Mouse (Mus musculus) embryonic fibroblast, embryonic 13.5 days (primary cell): Measurements from ENCODE around the gene Cenpx. TPM values are rescaled to one million over a fixed set of nuclear protein-coding genes. Genes with fewer than 3 reads are reported as not detected.
"Not testable (repeated sequence)": the region's sequence is repeated elsewhere in the genome, so short reads cannot be mapped to it uniquely, and the experiment has no call there.

Experiments
- H3K27ac ChIP-seq: 2 replicates; pipeline ENCODE4 v1.5.1; 2012; ENCODE audit warnings: low read length, control low read depth, inconsistent platforms; ENCODE audit not compliant: insufficient read depth
- H3K4me1 ChIP-seq: 2 replicates; pipeline ENCODE4 v1.6.1; 2011; ENCODE audit warnings: low read length; ENCODE audit not compliant: control insufficient read depth, insufficient read depth
- H3K4me3 ChIP-seq: 2 replicates; pipeline ENCODE4 v1.5.1; 2011; ENCODE audit warnings: mild to moderate bottlenecking, control low read depth, low read length; ENCODE audit not compliant: insufficient read depth
- CTCF ChIP-seq: IDR thresholded peaks from 2 replicates; pipeline ENCODE4 v1.5.1; 2011; ENCODE audit warnings: mild to moderate bottlenecking, control low read depth, low read length, moderate library complexity, borderline replicate concordance; ENCODE audit not compliant: insufficient read depth
- POLR2A ChIP-seq: IDR thresholded peaks from 2 replicates; pipeline ENCODE4 v1.6.1; 2011; ENCODE audit warnings: low read depth, mild to moderate bottlenecking, control low read depth, low read length, moderate library complexity
- polyA plus RNA-seq: library from polyadenylated mRNA; stranded (reverse); fragments of >200 nt; gene quantifications from 2 replicates; pipeline ENCODE4 v1.2.4, GENCODE M21; 2011; ENCODE audit warnings: low read depth; ENCODE audit not compliant: missing spikeins, insufficient read length

Gene Cenpx
- polyA plus RNA-seq, 1 experiment: 44.1 TPM

DNA sequence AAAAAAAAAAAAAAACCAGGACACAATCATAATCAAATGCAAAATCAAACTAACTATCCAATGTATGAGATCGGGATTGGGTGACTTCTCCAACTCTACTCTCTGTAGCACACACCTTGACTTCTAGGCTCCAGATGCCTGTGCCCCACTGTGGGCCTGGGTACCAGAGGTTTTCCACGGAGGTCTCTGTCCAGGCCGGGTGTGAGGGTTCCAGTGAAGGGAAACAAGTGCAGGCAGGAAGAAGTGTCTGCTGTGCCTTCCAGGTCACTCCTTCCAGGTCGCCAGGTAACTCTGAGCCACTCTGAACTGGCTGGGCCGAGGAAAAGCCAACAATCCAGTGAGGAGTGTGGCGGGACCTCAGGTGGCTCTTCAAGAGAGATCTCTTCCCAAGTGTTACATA, 22.9 kb upstream of the Cenpx start:
- TF ChIP-seq POLR2A (no peak), CTCF (no peak)
- H3K4me3 ChIP-seq: no peak overlapping the region
- H3K27ac ChIP-seq: no peak overlapping the region
- H3K4me1 ChIP-seq: peaks cover 5% of the 10 kb centered on the region

DNA sequence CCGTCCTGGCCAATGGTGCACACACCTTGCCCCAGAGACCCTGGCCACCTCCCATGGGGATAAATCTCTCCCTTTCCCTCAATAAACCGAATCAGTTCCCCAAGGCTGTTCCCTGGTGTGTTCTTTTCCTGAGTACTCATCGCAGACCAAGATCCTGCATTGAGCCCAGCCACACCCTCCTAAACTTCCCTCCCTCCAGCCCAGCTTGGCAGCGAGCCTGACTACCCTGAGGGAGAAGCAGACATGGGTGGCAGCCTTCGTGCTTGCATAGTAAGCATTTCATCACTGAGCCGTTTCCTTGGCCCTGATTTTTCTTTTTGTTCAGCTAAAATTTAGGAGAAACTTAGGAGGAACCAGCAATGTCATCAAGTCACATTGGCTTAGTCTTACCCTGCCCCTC, 20.0 kb upstream of the Cenpx start:
- H3K4me1 ChIP-seq: peaks cover 6% of the 10 kb centered on the region
- TF ChIP-seq CTCF (no peak), POLR2A (no peak)
- H3K4me3 ChIP-seq: no peak overlapping the region
- no peak overlapping the region for H3K27ac ChIP-seq

DNA sequence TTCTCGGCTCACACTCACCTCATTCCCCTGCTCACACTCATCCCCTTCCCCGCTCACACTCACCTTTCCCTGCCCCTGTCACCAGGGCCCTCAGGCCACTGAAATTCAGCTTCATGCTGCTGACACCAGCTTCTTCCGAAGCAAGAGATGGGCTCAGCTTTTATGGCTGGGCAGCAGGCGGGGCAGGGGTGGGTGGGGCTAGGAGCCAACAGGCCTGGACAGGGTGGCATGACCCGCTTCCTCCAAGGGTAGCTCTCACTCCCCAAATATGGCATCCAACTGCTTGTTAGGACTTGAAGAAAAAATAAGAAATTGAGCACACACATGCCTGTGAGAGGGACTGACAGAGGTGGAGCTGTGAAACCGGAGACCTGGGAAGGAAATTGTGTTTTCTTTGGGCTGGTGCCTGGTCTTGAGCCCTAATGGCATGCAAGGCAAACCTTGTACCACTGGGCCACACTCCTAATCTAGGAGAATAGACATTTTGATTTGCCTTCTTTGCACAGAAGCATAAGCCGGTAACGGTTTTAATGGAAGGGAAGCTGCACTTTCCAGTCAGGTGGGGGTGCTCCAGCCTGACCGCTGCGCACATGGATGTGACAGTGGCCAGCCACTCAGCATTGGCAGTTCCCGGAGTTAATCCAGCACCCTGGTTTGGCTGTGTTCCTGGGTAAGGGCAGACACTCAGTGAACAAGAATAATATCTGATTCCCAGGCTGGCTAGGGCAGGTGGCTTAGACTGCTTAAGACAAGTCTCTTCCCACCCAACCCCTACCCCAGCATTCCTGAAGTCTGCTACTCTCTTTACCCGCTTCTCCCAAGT, 18.5 kb upstream of the Cenpx start, which contains the start of gene Cbr2:
TSS of gene Cbr2 (minus strand) at position 257 of the 823 bp plus-strand sequence.
- no peak for TF ChIP-seq CTCF
- TF ChIP-seq POLR2A: peak; percentile 62; the same call in 1 of the 2 replicates
- H3K4me3 ChIP-seq: no peak within 1 kb of the TSS
- H3K4me1 ChIP-seq: peaks cover 6% of the 10 kb centered on the region
- H3K27ac ChIP-seq: peak within 1 kb of the TSS; percentile 18; the same call in 1 of the 2 replicates

DNA sequence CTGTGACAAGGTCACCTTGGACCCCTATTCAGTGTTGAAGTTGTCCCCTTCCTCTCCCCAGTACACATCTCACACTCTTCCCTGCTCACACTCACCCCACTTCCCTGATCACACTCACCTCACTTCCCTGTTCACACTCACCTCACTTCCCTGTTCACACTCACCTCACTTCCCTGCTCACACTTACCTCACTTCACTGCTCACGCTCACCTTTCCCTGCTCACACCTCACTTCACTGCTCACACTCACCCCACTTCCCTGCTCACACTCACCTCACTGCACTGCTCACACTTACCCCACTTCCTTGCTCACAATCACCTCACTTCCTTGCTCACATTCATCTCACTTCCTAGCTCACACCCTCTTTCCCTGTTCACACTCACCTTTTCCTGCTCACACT, 17.9 kb upstream of the Cenpx start:
- H3K4me3 ChIP-seq: no peak overlapping the region
- no peak for TF ChIP-seq CTCF
- no peak; the same call in 1 of the 2 replicates for TF ChIP-seq POLR2A
- peaks cover 6% of the 10 kb centered on the region for H3K4me1 ChIP-seq
- peak overlapping the region; percentile 18; the same call in 1 of the 2 replicates for H3K27ac ChIP-seq

DNA sequence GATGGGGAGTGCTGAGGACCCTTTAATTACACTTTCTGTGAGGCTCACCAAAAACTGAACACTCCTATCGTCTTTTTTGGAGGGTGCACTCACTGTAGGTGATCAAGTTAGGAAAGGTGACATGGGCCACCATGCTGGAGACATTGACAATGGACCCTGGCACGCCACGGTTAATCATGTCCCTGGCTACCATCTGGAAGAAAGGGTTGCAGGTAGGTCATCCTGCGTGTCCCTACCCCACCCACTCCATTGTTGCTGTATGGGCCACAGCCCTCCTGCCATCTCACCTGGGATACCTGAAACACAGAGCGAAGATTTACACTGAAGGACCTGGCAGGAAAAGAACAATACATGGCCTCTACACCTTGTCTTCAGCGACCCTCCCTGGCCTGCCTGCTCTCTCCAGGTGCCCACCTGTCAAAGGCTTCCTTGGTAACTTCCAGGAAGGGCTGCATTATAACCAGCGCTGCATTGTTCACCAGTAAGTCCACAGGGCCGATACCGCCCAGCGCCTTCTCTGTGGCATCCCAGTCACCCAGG, 16.9 kb upstream of the Cenpx start:
- H3K4me3 ChIP-seq: no peak overlapping the region
- TF ChIP-seq POLR2A: no peak
- no peak for TF ChIP-seq CTCF
- H3K27ac ChIP-seq: no peak overlapping the region

DNA sequence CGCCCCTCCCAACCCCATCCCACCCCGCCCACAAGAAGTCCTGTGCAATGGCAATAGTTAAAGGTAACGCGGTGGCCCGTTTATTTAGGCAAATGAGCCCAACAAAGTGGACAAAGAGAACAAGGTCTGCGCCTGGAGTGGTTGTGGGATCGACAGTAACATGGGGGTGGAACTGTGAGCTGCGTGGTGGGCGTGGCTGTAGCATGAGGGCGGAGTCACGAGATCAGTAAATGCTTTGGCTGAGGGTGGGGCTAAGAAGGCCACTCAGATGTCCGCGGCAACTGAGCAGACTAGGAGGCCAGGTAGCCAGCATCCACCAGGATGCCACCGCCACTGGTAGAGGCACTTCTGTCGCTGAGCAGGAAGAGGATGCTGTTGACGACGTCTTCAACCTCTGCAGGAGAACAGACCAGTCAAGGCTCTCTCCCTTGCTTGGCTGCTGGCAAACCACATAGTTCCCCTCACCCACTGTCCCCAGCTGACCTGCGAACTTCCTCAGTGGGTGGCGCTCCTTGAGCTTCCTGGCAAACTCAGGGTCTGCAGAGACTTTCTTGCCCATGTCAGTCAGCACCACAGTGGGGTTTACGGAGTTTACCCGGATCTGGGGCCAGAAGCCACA, 16.0 kb upstream of the Cenpx start:
- not testable (repeated sequence) for H3K4me3 ChIP-seq, H3K27ac ChIP-seq, H3K4me1 ChIP-seq

More for the DNA sequence above, 16.9 kb upstream of the Cenpx start:
- peaks cover 6% of the 10 kb centered on the region for H3K4me1 ChIP-seq

DNA sequence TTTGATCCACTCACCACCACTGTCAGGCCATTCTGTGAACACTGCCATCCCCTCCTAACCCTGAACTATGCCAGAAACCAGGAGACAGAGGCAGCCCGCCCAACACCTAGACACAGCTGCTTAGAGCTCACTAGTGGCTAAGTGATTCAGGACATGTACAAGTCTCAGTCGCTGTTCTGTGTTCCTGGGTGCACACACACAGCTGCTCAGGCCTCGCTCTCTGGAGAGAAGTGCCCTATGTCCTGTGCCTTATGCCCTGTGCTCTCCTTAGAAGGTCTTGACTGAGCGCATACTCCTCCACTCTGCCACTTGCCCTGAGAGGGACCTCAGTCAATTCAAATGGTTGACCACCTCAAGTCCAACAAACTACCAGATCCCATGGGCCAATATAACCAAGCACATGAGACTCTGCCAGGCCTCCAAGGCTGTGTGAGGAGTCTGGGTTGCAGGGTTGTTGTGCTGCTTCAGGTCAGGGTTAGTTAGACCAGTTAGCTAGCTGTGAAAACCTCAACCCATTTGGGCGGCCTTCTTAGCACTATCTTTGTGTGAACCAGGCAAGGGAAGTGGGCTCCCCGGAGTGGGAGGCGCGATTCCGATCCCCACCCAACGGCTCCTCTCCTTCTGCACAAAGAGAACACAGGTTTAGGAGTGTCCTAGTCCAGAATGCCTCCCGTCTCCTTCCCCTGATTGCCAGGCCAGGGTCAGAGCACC, 15.1 kb upstream of the Cenpx start:
- TF ChIP-seq CTCF: no peak
- no peak for TF ChIP-seq POLR2A
- peaks cover 6% of the 10 kb centered on the region for H3K4me1 ChIP-seq
- no peak overlapping the region for H3K27ac ChIP-seq
- H3K4me3 ChIP-seq: no peak overlapping the region

DNA sequence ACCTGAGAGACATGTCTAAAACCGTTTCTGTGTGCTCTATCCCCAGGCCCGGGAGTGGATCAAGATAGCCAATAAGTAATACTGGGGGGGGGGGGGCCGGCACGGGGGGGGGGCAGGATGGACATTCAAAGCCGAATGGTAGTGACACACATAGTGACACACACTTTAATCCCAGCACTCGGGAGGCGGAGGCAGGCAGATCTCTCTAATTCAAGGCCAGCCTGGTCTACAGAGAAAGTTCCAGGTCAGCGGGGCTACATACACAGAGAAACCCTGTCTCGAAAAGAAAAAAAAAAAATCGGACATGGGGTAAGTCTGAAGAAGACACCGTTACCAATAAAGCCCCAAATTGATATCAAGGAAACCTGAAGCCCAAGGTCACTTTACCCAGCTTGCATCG, 14.0 kb upstream of the Cenpx start:
- no peak overlapping the region for H3K27ac ChIP-seq
- TF ChIP-seq CTCF (no peak), POLR2A (no peak)
- no peak overlapping the region for H3K4me3 ChIP-seq

DNA sequence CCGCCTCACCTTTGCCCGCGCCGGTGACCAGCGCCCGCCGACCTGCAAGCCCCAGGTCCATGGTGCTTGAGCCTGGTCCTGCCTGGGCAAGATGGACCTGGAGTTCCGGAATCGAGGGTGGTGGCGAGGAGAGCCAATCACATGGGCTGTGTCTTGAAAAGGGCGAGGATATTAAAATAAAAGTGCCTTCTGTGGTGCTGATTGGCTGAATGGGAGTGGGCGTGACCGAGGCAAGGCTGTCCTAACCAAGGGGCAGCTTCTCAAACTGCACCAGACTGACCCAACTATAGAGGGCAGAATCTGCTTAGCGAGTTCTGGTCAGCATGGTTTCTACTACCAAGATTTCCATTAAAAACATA, 13.6 kb upstream of the Cenpx start, which contains the start of gene Dcxr:
TSS of gene Dcxr (minus strand) at position 113 of the 359 bp plus-strand sequence.
- TF ChIP-seq CTCF (peak; percentile 32; the same call in 1 of the 2 replicates), POLR2A (peak; percentile 94)
- Histone ChIP-seq H3K4me3 (peak within 1 kb of the TSS; percentile 60), H3K4me1 (peaks cover 3% of the 10 kb centered on the region; the same call in 1 of the 2 replicates), H3K27ac (no peak within 1 kb of the TSS)

More for the DNA sequence above, 14.0 kb upstream of the Cenpx start:
- H3K4me1 ChIP-seq: peaks cover 3% of the 10 kb centered on the region; the same call in 1 of the 2 replicates
